Mouse (Mus musculus) cortical plate, adult 2 months (tissue): ENCODE results near the gene Mex3b. TPM values are rescaled to one million over a fixed set of nuclear protein-coding genes. Genes with fewer than 3 reads are reported as not detected.

Source experiments
- H3K27ac ChIP-seq: fragments of 200-500 bp; 2 replicates; pipeline ENCODE4 v1.5.1; 2012; ENCODE audit warnings: low read length, control low read depth, inconsistent platforms; ENCODE audit not compliant: insufficient read depth
- H3K4me1 ChIP-seq: fragments of 200-500 bp; 2 replicates; pipeline ENCODE4 v1.6.1; 2011; ENCODE audit warnings: low read length; ENCODE audit not compliant: control insufficient read depth, insufficient read depth
- H3K4me3 ChIP-seq: fragments of 200-500 bp; 2 replicates; pipeline ENCODE4 v1.5.1; 2011; ENCODE audit warnings: mild to moderate bottlenecking, low read length, control low read depth; ENCODE audit not compliant: insufficient read depth
- CTCF ChIP-seq: fragments of 200-500 bp; IDR thresholded peaks from 2 replicates; pipeline ENCODE4 v1.5.1; 2011; ENCODE audit warnings: mild to moderate bottlenecking, control low read depth, low read length; ENCODE audit not compliant: insufficient read depth; ENCODE audit errors: extremely low read depth
- POLR2A ChIP-seq: fragments of 200-500 bp; IDR thresholded peaks from 2 replicates; pipeline ENCODE4 v1.6.1; 2011; ENCODE audit warnings: mild to moderate bottlenecking, low read length, control low read depth; ENCODE audit not compliant: insufficient read depth; ENCODE audit errors: extremely low read depth
- polyA plus RNA-seq: library from polyadenylated mRNA; depleted of rRNA; stranded (reverse); fragments of >200 nt; gene quantifications from 2 replicates; pipeline ENCODE4 v1.2.3, GENCODE M21; 2012

The Mex3b gene
- polyA plus RNA-seq, 1 experiment = 20.6 TPM

- Histone ChIP-seq H3K4me3 (no peak overlapping the region), H3K4me1 (no peaks in the 10 kb centered on the region), H3K27ac (no peak overlapping the region)
- no peak for TF ChIP-seq POLR2A
- no peak for TF ChIP-seq CTCF
Observed at GRCm38 (mm10) chr7:82890317-82890850, 23.3 kb downstream of the Mex3b start.

- H3K4me3 ChIP-seq = no peak overlapping the region
- TF ChIP-seq POLR2A (no peak), CTCF (no peak)
Observed at GRCm38 (mm10) chr7:82890875-82891515, 23.9 kb downstream of the Mex3b start.

GRCm38 (mm10) chr7:82894366-82894765 is 27.2 kb downstream of the Mex3b start:
- Histone ChIP-seq H3K27ac (no peak overlapping the region), H3K4me3 (no peak overlapping the region), H3K4me1 (no peaks in the 10 kb centered on the region)
- TF ChIP-seq POLR2A (no peak), CTCF (no peak)

More at GRCm38 (mm10) chr7:82890875-82891515, 23.9 kb downstream of the Mex3b start:
- H3K27ac ChIP-seq = no peak overlapping the region
- no peaks in the 10 kb centered on the region for H3K4me1 ChIP-seq

GRCm38 (mm10) chr7:82895606-82896005 is 28.5 kb downstream of the Mex3b start:
- Histone ChIP-seq H3K27ac (no peak overlapping the region), H3K4me3 (no peak overlapping the region), H3K4me1 (no peaks in the 10 kb centered on the region)
- TF ChIP-seq POLR2A = no peak
- no peak for TF ChIP-seq CTCF

- H3K4me1 ChIP-seq = no peaks in the 10 kb centered on the region
- H3K27ac ChIP-seq = no peak overlapping the region
- H3K4me3 ChIP-seq = no peak overlapping the region
- TF ChIP-seq POLR2A = no peak
- TF ChIP-seq CTCF = no peak
Observed at GRCm38 (mm10) chr7:82896750-82897149, 29.6 kb downstream of the Mex3b start.

- no peak for TF ChIP-seq POLR2A
- no peak for TF ChIP-seq CTCF
- no peak overlapping the region for H3K27ac ChIP-seq
- H3K4me1 ChIP-seq = no peaks in the 10 kb centered on the region
- no peak overlapping the region for H3K4me3 ChIP-seq
Observed at GRCm38 (mm10) chr7:82899459-82900297, 32.5 kb downstream of the Mex3b start.

GRCm38 (mm10) chr7:82903006-82903405 is 35.9 kb downstream of the Mex3b start:
- no peak for TF ChIP-seq POLR2A
- no peak for TF ChIP-seq CTCF
- H3K4me1 ChIP-seq = no peaks in the 10 kb centered on the region

GRCm38 (mm10) chr7:82905527-82905926 is 38.4 kb downstream of the Mex3b start:
- Histone ChIP-seq H3K4me3 (no peak overlapping the region), H3K4me1 (no peaks in the 10 kb centered on the region), H3K27ac (no peak overlapping the region)
- TF ChIP-seq POLR2A (no peak), CTCF (no peak)

More at GRCm38 (mm10) chr7:82903006-82903405, 35.9 kb downstream of the Mex3b start:
- Histone ChIP-seq H3K27ac (no peak overlapping the region), H3K4me3 (no peak overlapping the region)

GRCm38 (mm10) chr7:82907081-82907480 is 39.9 kb downstream of the Mex3b start:
- Histone ChIP-seq H3K4me3 (no peak overlapping the region), H3K27ac (no peak overlapping the region), H3K4me1 (peaks cover 3% of the 10 kb centered on the region; the same call in 1 of the 2 replicates)
- TF ChIP-seq CTCF (no peak), POLR2A (no peak)
